Mouse (Mus musculus) brain, embryonic 14.5 days (tissue): Measurements from ENCODE around the gene Ugt1a5.

Experiments
- CTCF ChIP-seq: fragments of 200-500 bp; IDR thresholded peaks from 2 replicates; pipeline ENCODE4 v1.5.1; 2012; ENCODE audit warnings: inconsistent platforms, mild to moderate bottlenecking, moderate library complexity, borderline replicate concordance; ENCODE audit not compliant: insufficient read depth, insufficient read length; ENCODE audit errors: extremely low read depth
- POLR2A ChIP-seq: fragments of 200-500 bp; IDR thresholded peaks from 2 replicates; pipeline ENCODE4 v1.6.1; 2012; ENCODE audit warnings: mild to moderate bottlenecking, inconsistent platforms, borderline replicate concordance; ENCODE audit not compliant: poor library complexity, insufficient read depth, insufficient read length, severe bottlenecking; ENCODE audit errors: extremely low read depth

GRCm38 (mm10) chr1:88258361-88258760 lies 92.5 kb downstream of the Ugt1a5 start:
- no peak for TF ChIP-seq CTCF
- TF ChIP-seq POLR2A, result no peak
